Mouse (Mus musculus) cortical plate, adult 2 months (tissue): ENCODE measurements around the gene Fam83b.

Source experiments
- CTCF ChIP-seq: fragments of 200-500 bp; IDR thresholded peaks from 2 replicates; pipeline ENCODE4 v1.5.1; 2011; ENCODE audit warnings: mild to moderate bottlenecking, control low read depth, low read length; ENCODE audit not compliant: insufficient read depth; ENCODE audit errors: extremely low read depth
- POLR2A ChIP-seq: fragments of 200-500 bp; IDR thresholded peaks from 2 replicates; pipeline ENCODE4 v1.6.1; 2011; ENCODE audit warnings: mild to moderate bottlenecking, low read length, control low read depth; ENCODE audit not compliant: insufficient read depth; ENCODE audit errors: extremely low read depth

GRCm38 (mm10) chr9:76546714-76547113 lies 20.2 kb downstream of the Fam83b start:
- TF ChIP-seq CTCF: no peak
- no peak for TF ChIP-seq POLR2A
